Mouse (Mus musculus): ENCODE measurements around the gene Pax1.

Pax1 gene

DNA sequence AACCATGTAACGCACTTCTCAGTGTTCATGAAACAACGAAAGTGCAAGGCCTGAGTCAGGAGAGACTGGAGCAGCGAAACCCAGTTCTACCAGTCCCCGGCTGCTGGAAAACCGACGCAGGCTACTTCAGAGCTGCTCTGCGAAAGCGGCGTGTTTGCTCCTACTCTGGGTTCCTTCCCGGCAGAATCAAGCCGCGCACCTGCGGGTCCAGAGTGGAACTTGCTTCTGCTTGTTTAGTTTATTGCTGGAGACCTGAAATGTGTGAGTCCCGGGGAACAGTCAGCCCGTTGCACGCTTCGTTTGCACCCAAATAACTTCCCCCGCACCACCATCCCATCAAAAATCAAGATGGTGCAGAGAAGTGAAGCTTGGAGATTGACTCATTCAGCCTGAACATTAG lies at the start of gene Pax1:
Gene Pax1, plus strand, starts transcription at position 345 of the 400 bp plus-strand sequence.
- in situ Hi-C loops (cut with MboI, MseI), result no loop called here

DNA sequence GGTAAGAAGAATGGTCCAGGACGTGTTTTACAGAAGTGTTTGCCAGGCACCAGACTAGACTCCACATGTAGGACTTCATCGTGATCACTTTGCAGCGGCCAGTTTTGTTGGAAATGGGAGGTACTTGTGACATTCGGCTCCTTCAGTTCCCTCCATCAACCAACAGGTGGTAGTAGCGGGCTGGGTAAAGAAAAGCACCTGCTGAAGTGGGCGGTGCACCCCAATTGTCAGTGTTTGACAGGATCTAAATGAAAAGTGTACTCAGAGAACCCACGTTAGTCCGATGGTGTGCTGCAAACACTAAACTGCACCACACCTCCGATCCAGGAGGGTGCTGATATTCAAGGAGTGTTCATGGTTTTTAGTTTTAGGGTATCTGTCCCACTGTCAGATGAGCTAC lies 40.7 kb upstream of the Pax1 start:
- in situ Hi-C loops (cut with MboI, MseI), result no loop called here

DNA sequence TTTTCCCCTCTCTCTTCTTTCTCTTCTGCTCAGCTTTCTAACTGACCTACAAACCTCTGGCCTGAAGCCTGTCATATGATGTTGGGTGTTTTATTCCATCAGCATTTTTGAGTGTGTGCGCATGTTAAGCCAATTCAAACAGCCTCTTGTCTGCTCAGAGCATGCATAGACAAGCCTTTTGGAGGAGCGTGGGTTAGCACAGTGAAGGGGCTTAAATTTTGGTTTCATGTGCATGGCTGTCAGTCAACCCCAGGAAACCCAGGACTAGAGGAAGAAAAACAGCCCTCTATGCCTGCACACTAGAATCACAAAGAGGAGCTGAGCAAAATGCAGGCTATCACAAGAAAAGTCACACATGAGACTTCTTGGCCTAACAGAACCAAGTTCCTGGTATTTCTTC lies 36.5 kb upstream of the Pax1 start:
- in situ Hi-C loops (cut with MboI, MseI), result no loop called here

DNA sequence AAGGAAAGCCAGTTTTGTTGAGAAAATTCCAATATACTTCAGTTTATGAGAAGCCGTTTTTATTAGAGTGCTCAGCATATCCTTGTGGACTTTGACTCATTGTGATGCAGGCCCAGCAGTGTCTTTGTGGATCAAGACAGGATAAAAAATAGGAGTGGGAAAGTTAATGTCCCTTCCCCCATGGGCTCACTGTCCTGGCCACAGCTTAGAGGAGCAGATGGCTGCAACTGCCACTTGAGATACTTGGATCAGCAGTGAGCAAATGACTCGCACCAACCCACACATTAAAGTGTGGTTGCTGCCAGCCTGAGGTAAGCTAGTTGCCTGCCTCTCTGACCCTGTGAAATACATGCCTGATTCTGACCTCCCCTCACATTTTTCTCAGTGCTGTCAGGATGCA lies 29.0 kb upstream of the Pax1 start:
- in situ Hi-C loops (cut with MboI, MseI), result no loop called here

DNA sequence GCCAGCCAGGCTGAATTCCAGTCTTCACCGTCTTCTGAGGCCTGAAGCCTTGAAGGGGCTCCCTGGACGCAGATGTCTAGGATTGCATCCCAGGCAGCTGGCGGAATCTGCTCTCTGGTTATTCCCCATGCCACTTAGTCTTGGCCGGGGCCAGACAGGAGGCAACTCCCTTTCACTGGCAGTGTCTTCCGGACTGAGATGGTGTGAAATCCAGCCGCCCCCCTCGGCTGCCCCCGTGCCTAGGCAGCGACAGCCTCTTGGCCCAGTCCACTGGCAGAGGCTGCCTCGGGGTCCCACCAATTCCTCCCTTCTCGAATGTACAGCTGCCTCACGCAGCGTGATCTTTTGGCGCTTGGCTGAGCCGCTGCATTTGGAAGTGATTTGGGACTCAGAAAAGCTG lies 23.0 kb upstream of the Pax1 start:
- in situ Hi-C loops (cut with MboI, MseI), result no loop called here

DNA sequence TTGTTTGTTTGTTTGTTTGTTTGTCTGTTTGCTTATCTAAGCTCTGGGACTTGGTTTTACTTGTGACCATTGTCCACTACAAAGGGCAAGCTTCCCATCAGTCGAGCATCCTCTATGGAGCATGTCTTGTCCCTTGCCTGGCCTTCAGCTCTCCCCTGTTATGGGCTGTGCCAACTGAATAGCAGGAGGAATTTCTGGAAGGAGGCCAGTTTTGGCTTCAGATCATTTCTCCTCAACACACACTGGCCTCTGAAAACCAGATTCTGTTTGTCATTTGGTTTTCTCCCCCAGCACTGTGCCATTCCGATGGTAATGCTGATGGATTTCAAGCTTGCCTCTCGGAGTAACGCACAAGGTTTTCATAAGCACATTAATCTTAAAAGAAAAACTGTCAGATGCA lies 21.9 kb upstream of the Pax1 start:
- in situ Hi-C loops (cut with MboI, MseI), result no loop called here

DNA sequence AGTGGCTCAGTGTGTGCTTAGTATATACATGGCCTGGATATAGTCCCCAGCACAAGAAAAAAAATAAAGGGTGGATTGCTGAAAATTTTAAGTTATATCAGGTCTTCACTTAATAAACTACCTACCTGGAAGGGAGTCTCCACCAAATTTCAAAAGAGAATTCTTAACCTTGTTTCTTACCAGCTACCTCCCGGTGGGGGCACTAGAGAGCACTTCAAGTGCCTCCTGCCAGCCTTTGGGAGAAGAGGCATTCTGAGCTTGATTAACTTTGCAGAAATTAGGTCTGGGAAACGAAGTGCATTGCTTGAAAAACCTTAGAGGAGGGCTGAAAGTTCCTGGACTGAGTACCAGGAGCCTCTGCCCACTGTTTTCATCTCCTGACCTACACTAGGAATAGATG lies 19.5 kb upstream of the Pax1 start:
- in situ Hi-C loops (cut with MboI, MseI), result no loop called here

DNA sequence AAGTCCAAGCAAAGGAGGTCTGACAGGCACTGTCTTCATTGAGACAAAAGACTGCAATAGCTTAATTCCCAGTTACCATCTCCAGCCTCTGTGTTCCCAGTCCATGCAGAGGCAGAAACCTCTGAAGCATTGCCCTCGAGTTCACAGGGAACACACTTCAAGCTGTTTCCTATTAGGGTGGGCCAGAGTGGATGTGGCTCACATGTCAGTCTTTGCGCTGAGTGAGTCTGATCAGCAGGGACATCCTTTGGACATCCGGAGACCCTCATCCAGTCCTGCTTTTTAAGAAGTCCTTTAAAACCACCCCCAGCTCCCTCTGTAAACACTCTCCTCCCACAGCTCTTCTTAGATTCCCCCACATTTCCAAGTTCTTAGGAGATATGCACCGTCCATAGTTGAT lies 2.0 kb upstream of the Pax1 start:
- in situ Hi-C loops (cut with MboI, MseI), result no loop called here

DNA sequence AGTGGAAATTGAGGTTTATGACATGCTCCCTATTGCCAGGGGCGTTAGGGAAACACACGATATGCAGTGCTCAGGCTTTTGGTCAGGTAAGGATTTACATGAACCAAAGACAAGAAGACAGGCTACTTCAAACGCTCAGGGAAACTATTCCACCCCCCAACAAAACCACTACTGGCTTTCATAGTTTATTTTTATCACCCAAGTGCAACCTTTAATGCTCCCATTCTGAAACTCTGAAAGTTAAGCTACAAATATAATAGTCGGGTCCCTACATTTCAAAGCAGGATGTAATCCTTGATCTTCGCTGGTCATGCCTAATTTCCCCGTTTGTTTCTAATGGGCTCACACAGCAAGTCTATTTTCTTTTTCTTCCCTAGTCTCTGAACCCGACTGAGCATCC lies 1.3 kb upstream of the Pax1 start:
- in situ Hi-C loops (cut with MboI, MseI), result no loop called here

DNA sequence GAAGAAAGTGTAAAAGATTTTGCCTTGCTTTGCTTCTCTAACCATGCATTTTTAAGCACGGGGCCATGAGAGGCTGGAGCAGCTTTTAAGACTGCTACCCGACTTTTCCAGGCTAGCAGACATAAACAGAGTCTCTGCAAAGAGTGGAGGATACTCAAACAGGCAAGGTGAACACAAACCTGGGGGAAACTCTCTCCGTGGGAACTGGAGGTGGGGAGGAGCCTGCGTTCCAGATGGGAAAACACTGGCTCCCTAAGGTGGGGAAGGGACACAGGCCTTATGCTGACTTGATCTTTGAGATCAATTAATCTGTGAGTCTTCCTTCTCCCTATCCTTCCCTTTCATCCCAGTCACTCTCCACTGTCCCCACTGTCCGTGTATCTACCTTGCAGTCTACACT lies 869 bp upstream of the Pax1 start:
- in situ Hi-C loops (cut with MboI, MseI), result no loop called here

DNA sequence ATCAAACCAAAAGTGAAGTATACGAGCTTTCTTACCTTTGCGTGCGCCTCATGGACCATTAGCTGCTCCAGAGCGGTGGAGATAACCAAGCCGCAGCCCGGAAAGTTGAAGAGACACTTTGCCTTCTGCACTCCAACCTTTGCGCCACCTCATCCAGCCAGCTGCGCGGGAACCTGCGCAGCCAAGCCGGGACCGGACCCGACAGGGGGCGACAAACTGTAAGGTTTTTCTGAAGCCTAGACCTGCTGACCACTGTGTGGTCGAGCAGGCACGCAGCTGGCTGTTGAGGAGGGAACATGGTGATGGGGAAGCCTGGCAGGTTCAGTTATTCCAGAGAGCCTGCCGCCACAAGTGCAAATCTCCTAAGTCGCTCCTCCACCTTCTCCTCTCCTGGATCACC lies 591 bp downstream of the Pax1 start:
- in situ Hi-C loops (cut with MboI, MseI), result no loop called here

DNA sequence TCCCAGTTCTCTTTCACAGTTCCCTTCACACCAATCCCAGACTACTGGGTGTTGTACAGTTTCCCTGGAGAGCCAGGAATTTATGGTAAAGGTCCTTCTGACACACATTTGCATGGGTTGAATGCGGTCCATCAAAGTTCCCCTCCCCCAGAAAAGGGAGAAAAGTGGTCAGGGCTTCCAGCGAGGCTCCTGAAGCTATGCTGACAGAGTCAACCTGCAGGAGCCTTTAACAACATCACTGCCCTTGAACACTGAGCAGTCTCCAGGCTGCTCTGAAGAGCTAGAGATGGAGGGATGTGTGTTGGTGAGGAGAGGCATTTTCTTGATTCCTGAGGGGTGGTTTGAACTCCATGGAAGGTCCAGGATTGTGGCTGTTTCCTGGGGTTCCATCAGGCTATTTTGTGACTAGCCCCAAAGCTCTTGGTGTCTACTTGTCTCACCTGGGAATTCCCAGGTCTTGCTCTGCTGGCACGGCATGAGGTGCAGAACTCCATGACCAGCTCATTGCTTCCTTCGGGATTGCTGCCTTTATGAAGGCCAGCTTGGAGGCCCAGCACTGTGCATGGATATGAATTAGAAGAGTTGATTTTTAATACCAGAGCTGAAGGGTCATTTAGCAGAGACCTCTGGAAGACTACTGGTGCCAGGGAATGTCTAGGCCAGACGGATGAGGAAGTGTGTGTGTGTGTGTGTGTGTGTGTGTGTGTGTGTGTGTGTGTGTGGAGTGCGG lies 1.8 kb downstream of the Pax1 start:
- in situ Hi-C loops (cut with MboI, MseI), result no loop called here

DNA sequence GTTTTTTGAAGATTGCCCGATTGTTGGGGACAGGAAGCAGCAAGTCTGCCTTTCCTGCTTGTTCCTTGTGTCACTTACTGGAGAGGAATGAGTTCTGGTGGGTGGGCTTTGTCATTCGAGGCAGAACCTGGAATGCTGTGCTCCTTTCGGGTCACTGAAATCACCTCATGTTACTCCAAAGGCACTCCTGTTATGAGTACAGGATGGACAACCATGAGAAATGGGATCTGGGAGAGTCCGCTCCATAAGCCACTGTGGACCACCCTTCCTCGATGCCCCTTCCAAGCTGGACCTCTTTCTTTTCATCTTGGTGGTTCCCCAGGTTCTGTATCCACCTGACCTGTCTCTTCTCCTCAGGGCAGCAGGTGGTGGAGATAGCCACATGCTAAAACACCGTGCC lies 2.5 kb downstream of the Pax1 start:
- in situ Hi-C loops (cut with MboI, MseI), result no loop called here

DNA sequence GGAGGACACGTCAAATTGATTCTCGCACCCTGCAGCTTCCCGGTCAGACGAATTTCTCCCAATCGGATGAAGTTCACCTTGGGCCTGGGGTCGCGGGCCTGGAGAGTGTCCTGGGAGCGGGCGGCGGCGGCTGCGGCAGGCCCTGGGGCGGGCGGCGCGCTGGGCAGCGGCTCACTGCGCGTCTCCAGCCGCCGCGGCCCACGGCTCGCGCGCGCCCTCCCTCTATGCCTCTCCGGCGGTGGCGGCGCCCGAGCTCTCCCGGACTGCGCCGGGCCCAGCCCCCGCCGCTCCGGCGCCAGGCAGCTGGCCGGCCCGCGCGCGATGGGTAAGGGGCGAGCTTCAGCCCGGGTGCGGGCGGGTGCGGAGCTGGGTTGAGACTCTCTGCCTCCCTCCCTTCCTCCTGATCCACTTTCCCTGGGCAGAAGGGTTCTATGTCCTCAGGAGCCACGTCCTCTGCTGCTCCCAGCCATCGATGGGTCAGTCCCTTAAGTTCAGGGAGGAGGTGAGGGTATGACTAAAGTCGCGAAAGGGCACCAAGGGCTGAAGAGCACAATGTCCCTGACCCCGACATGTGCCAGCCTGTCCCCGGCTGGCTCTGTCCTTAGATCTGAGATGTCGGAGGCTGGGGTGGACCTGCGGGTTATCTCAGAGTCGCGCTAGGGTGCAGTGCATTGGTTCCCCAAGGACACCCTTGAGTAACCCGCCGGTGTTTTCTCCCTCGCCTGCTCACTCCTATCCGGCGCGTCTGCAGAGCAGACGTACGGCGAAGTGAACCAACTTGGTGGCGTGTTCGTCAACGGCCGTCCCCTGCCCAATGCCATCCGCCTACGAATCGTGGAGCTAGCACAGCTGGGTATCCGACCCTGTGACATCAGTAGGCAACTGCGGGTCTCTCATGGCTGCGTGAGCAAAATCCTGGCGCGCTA lies 3.5 kb downstream of the Pax1 start:
- in situ Hi-C loops (cut with MboI, MseI), result no loop called here

DNA sequence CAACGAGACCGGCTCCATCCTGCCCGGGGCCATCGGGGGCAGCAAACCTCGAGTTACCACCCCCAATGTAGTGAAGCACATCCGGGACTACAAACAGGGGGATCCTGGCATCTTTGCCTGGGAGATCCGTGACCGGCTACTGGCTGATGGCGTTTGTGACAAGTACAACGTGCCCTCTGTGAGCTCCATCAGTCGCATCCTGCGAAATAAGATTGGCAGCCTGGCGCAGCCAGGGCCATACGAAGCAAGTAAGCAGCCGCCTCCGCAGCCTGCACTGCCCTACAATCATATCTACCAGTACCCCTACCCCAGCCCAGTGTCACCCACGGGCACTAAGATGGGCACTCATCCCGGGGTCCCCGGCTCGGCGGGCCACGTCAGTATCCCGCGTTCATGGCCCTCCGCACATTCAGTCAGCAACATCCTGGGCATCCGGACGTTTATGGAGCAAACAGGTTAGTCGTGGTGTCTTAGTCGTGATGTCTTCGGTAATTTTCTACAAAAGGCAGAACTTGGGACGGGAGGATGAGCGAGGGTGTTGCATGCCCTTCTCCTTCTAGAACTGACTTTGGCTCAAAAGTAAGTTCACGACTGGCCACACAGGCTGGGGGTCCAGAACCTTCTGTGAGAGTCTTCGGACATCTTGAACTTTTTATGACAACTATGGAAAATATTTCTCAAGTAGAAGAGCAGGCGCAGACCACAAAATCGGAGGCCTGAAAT lies 4.3 kb downstream of the Pax1 start:
- in situ Hi-C loops (cut with MboI, MseI), result no loop called here

DNA sequence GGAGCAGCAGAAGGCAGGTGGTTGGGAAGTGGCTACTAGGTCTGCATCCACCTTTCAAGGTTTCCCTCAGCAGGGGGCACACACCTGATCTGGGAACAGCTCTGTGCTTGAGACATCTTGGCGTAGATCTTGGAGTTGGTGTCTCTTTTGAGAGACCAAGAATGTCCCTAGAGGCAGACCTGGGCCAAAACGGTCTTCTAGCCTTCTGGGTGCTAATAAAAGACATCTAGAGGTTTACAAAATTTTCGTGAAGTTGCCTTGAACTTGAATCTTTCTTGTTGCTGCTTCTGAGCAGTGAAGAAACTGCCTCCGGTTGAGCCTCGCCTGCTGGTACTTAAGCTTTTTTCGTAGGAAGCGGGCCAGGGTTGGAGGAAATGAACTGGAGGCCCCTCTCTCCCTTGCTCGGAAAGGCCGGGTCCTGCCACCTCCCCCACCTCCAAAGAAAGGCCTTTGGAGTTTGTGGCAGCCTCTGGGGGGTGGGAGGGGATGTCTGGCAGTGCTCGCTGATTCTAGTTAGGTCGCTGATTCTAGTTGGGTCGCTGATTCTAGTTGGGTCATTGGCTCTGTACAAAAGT lies 5.6 kb downstream of the Pax1 start:
- in situ Hi-C loops (cut with MboI, MseI), result no loop called here

DNA sequence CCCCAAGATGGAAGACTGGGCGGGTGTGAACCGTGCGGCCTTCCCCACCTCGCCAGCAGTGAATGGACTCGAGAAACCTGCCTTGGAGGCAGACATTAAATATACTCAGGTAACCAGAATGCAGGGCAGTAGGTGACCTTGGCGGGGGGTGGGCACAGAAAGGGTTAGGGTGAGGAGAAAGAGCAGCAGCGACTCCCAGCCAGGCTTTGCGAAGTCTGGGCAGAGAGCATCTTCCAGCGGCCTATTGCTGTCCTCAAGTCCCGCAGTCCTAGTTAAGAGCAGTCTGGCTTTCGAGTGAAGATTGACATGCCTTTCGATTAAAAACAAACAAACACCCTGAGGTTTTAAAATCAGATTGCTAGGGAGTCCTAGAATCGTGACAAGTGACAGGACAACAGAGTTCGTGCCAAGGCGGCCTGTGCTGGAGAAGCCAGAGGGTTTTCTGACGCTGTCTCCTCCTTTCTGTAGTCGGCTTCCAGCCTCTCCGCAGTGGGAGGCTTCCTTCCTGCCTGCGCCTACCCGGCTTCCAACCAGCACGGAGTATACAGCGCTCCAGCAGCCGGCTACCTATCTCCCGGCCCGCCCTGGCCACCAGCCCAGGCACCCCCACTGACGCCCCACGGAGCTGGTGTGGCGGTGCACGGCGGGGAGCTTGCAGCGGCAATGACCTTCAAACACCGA lies 6.3 kb downstream of the Pax1 start:
- in situ Hi-C loops (cut with MboI, MseI), result no loop called here

DNA sequence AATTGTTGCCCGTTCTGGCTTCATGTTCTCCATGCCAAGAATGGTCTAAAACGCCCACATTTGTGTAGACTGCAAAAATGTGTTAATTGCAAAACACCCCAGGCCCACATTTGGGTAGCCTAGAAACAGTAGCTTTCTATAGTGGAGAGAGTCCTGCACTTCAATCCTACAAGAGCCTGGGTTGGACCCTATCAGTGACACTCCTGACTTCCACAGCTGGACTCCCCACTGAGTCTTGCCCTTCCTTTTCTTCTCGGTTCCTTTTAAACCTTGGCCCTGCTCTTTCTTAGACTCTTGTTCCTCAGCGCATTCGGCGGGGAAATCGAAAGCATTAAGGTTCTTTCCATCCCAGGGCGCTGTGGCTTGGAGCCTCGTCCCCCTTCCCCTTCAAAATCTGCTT lies 7.8 kb downstream of the Pax1 start:
- in situ Hi-C loops (cut with MboI, MseI), result no loop called here

DNA sequence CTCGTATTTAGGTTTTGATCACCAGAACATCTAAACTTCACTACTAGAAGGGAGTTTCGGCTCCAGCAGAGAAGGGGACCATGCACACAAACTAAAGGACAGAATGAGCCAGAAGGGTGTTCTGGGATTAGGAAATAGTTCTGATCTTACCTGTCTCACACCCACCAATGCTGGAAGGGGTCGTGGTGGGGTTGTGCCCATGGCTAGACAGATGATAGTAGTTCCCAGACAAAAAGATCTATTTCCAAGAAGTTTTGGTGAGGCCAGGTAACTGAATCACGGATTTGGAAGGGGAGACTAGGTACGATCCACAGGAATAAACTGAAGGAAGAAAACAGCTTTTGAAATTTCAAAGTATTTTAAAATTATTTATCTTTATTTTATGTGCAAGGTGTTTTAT lies 8.4 kb downstream of the Pax1 start:
- in situ Hi-C loops (cut with MboI, MseI), result no loop called here

DNA sequence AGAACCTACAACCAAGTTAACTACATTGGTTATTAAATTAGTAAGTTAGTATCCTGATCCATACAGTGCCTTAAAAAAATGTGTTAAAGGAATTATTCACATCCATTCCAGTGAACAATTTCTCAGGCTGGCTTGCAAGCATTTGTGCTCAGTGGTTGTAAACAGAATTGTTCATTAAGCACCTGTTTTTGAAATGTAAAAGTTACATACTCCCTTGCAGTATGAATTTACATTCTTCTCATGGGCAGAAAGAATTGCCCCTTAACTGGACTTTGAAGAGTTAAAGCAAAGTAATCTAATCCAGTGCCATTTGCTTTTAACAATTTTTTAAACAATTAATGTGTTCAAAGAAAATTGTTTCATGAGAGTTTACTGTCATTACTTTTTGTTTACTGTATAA lies 9.6 kb downstream of the Pax1 start:
- in situ Hi-C loops (cut with MboI, MseI), result no loop called here

DNA sequence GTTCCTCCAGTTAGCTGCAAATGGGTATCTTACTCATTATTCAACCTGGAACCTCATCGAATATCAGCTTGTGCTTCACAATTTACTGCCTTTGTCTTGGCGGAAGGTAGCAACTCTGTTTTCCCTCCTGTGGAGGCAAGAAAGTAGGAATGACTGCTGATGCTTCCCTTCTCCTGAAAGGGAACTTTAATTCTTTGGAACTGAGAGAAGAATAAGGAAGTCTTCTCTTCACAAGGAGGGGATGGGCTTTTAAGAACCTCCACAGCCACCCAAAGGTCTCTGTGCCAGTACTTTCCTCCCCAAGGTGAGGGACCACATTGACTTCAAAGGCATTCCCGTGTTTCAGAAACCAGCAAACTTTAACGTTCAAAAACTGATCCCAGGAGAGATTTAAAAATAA lies 10.1 kb downstream of the Pax1 start:
- in situ Hi-C loops (cut with MboI, MseI), result no loop called here

Data from T-helper 17 cell (primary cell).